Mouse (Mus musculus) ES-E14 (cell line): ENCODE results near the gene Erv3.

Experiments used
- HCFC1 ChIP-seq: IDR thresholded peaks from 2 replicates; pipeline ENCODE4 v1.6.1; 2012; ENCODE audit warnings: low read length, inconsistent platforms, borderline replicate concordance; ENCODE audit not compliant: insufficient read depth
- ZC3H11A ChIP-seq: IDR thresholded peaks from 2 replicates; pipeline ENCODE4 v1.6.1; 2012; ENCODE audit warnings: low read depth, mild to moderate bottlenecking, inconsistent platforms, low read length, borderline replicate concordance
- ZNF384 ChIP-seq: IDR thresholded peaks from 2 replicates; pipeline ENCODE4 v1.6.1; 2012; ENCODE audit warnings: low read depth, low read length, inconsistent platforms

DNA sequence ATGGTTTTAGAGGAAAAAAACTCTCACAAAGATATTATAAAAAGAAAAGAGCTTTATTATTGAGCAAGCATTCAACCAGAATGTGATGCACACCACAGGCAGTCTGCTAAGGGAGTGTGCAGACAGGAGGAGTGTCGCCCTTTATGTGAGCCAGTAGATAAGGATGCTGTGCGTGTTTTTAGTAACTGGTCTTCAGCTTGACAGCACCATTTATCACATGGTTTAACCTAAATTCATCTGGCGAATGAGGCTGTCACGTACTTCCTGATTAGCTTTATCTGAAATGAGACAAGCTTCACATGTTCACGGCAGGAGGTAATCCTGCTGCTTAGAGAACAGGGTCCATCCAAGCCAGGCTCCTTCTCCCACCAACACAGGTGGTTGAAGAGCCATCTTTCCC is 45.5 kb upstream of the Erv3 start:
- TF ChIP-seq ZC3H11A (no peak), HCFC1 (no peak), ZNF384 (no peak)
